Mouse (Mus musculus): Measurements from ENCODE around the gene Arhgef1. TPM values are rescaled to one million over a fixed set of nuclear protein-coding genes. Genes with fewer than 3 reads are reported as not detected.

Arhgef1 gene
- polyA plus RNA-seq (2015; fragmentation: Nextera tagmentation; extraction: Ambion mirVana), result 61.7 and 73.7 TPM in 2 replicates

GRCm38 (mm10) chr7:24902630-24903443 is at the start of gene Arhgef1:
TSS of gene Arhgef1 (plus strand) at chr7:24902912.
- no peak for ATAC-seq
- H3K9me3 ChIP-seq (ENCODE audit: control insufficient read depth, low read length), result no peaks in the 10 kb centered on the region

GRCm38 (mm10) chr7:24853233-24853563 is 49.5 kb upstream of the Arhgef1 start:
- Histone ChIP-seq H3K27ac (ENCODE audit: low read length) (no peak overlapping the region), H3K27me3 (replicated peaks; ENCODE audit: control insufficient read depth, insufficient read depth, low read length) (no peaks in the 10 kb centered on the region), H3K4me3 (replicated peaks; ENCODE audit: low read length) (no peak overlapping the region), H3K9ac (replicated peaks; ENCODE audit: low read depth, low read length) (no peak overlapping the region), H3K4me1 (replicated peaks; ENCODE audit: control insufficient read depth, insufficient read depth, low read length) (no peaks in the 10 kb centered on the region), H3K36me3 (ENCODE audit: control insufficient read depth, insufficient read depth) (no peaks in the 10 kb centered on the region), H3K9me3 (ENCODE audit: control insufficient read depth, low read length) (no peaks in the 10 kb centered on the region), H3K4me2 (ENCODE audit: low read length) (no peak overlapping the region)
- no peak for ATAC-seq

More at GRCm38 (mm10) chr7:24902630-24903443, at the start of gene Arhgef1:
- Histone ChIP-seq H3K36me3 (ENCODE audit: control insufficient read depth, insufficient read depth) (no peaks in the 10 kb centered on the region), H3K27me3 (replicated peaks; ENCODE audit: control insufficient read depth, insufficient read depth, low read length) (no peaks in the 10 kb centered on the region), H3K9ac (replicated peaks; ENCODE audit: low read depth, low read length) (peak within 1 kb of the TSS; percentile 85), H3K4me1 (replicated peaks; ENCODE audit: control insufficient read depth, insufficient read depth, low read length) (peaks cover 32% of the 10 kb centered on the region), H3K27ac (ENCODE audit: low read length) (peak within 1 kb of the TSS; percentile 53), H3K4me3 (replicated peaks; ENCODE audit: low read length) (peak within 1 kb of the TSS; percentile 68), H3K4me2 (ENCODE audit: low read length) (peak within 1 kb of the TSS; percentile 63)
- 9% methylated on average over 39 of the region's 68 CpGs for WGBS

DNA sequence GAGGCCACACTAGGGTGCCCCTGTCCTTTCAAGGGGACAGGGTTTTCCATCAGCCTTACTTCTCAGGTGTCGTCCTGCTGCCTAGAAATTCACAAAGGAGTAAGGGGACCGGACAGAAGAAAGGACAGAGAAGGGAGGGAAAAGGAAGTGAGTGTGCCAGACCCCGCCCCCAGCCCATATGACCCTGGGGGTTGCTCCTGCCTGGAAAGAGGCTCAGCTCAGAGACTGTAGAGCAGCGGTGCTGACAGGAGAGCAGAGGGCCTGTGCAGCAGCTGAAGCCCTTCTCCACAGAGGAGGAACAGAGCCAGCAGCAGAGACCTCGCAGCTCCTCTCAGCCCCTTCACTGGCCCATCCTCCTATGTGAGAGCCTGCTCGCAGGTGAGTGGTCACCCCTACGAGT is 49.0 kb upstream of the Arhgef1 start:
- H3K27ac ChIP-seq (ENCODE audit: low read length), result no peak overlapping the region
- H3K4me1 ChIP-seq (replicated peaks; ENCODE audit: control insufficient read depth, insufficient read depth, low read length), result no peaks in the 10 kb centered on the region
- H3K36me3 ChIP-seq (ENCODE audit: control insufficient read depth, insufficient read depth), result no peaks in the 10 kb centered on the region
- H3K4me3 ChIP-seq (replicated peaks; ENCODE audit: low read length), result no peak overlapping the region
- no peaks in the 10 kb centered on the region for H3K9me3 ChIP-seq (ENCODE audit: control insufficient read depth, low read length)
- 55% methylated on average over 7 of the region's 7 CpGs for WGBS
- no peaks in the 10 kb centered on the region for H3K27me3 ChIP-seq (replicated peaks; ENCODE audit: control insufficient read depth, insufficient read depth, low read length)
- no peak overlapping the region for H3K9ac ChIP-seq (replicated peaks; ENCODE audit: low read depth, low read length)
- H3K4me2 ChIP-seq (ENCODE audit: low read length), result no peak overlapping the region
- no peak for ATAC-seq

- Histone ChIP-seq H3K4me1 (replicated peaks; ENCODE audit: control insufficient read depth, insufficient read depth, low read length) (no peaks in the 10 kb centered on the region), H3K4me3 (replicated peaks; ENCODE audit: low read length) (no peak overlapping the region), H3K4me2 (ENCODE audit: low read length) (no peak overlapping the region), H3K9me3 (ENCODE audit: control insufficient read depth, low read length) (no peaks in the 10 kb centered on the region), H3K27me3 (replicated peaks; ENCODE audit: control insufficient read depth, insufficient read depth, low read length) (no peaks in the 10 kb centered on the region), H3K36me3 (ENCODE audit: control insufficient read depth, insufficient read depth) (no peaks in the 10 kb centered on the region), H3K9ac (replicated peaks; ENCODE audit: low read depth, low read length) (no peak overlapping the region), H3K27ac (ENCODE audit: low read length) (no peak overlapping the region)
- WGBS, result 25% methylated on average over 6 of the region's 6 CpGs
- ATAC-seq, result no peak
These were observed 46.1 kb upstream of the Arhgef1 start for GRCm38 (mm10) chr7:24856460-24857120.

DNA sequence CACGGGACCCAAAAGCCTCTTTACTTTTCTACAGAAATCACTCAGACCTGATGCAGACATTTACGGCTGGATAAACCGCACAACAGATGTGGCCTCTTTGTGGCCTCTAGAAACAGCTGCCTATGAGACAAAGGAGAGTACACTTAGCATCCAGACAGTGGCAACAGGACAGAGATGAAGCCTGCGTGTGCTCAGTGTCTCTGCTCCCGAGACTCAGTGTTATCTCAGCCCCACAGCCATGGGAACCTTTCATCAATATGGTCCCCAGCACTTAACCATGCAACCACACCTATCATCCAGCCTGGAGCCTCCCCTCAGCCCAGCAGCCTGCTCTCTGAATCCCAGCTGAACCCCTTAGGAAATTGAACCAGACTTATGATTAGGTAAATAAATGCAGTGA is 43.5 kb upstream of the Arhgef1 start:
- no peak for ATAC-seq
- WGBS, result 75% methylated on average over 5 of the region's 5 CpGs

GRCm38 (mm10) chr7:24861913-24862312 is 40.8 kb upstream of the Arhgef1 start, which contains the start of gene Gm9844:
TSS of gene Gm9844 (plus strand) at chr7:24862213.
- H3K4me2 ChIP-seq (ENCODE audit: low read length), result no peak within 1 kb of the TSS
- WGBS, result 91% methylated on average over 7 of the region's 7 CpGs
- no peak within 1 kb of the TSS for H3K4me3 ChIP-seq (replicated peaks; ENCODE audit: low read length)
- H3K9ac ChIP-seq (replicated peaks; ENCODE audit: low read depth, low read length), result no peak within 1 kb of the TSS
- no peaks in the 10 kb centered on the region for H3K9me3 ChIP-seq (ENCODE audit: control insufficient read depth, low read length)
- no peaks in the 10 kb centered on the region for H3K27me3 ChIP-seq (replicated peaks; ENCODE audit: control insufficient read depth, insufficient read depth, low read length)
- H3K4me1 ChIP-seq (replicated peaks; ENCODE audit: control insufficient read depth, insufficient read depth, low read length), result no peaks in the 10 kb centered on the region
- ATAC-seq, result no peak
- H3K27ac ChIP-seq (ENCODE audit: low read length), result no peak within 1 kb of the TSS
- H3K36me3 ChIP-seq (ENCODE audit: control insufficient read depth, insufficient read depth), result no peaks in the 10 kb centered on the region

More for the DNA sequence above, 43.5 kb upstream of the Arhgef1 start:
- Histone ChIP-seq H3K4me2 (ENCODE audit: low read length) (no peak overlapping the region), H3K27me3 (replicated peaks; ENCODE audit: control insufficient read depth, insufficient read depth, low read length) (no peaks in the 10 kb centered on the region), H3K27ac (ENCODE audit: low read length) (no peak overlapping the region), H3K9ac (replicated peaks; ENCODE audit: low read depth, low read length) (no peak overlapping the region), H3K4me1 (replicated peaks; ENCODE audit: control insufficient read depth, insufficient read depth, low read length) (no peaks in the 10 kb centered on the region), H3K4me3 (replicated peaks; ENCODE audit: low read length) (no peak overlapping the region), H3K36me3 (ENCODE audit: control insufficient read depth, insufficient read depth) (no peaks in the 10 kb centered on the region), H3K9me3 (ENCODE audit: control insufficient read depth, low read length) (no peaks in the 10 kb centered on the region)

DNA sequence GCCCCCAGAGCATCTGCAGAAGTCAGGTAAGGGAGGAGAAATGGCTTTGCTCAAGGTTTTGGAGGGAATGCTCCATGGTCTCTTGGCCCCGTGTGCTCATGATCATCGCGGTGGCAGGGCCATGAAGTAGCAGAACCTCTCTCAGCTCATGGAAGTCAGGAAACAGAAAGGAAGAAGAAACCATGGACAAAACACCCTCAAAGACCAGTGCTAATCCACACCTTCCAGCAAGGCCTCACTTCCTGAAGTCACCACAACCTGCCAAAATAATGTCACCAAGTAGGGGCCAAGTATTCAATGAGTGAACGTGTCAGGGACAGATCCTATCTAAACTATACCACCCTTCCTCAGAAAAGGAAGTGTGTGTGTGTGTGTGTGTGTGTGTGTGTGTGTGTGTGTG is 39.9 kb upstream of the Arhgef1 start:
- Histone ChIP-seq H3K27me3 (replicated peaks; ENCODE audit: control insufficient read depth, insufficient read depth, low read length) (no peaks in the 10 kb centered on the region), H3K4me3 (replicated peaks; ENCODE audit: low read length) (no peak overlapping the region), H3K36me3 (ENCODE audit: control insufficient read depth, insufficient read depth) (no peaks in the 10 kb centered on the region), H3K4me1 (replicated peaks; ENCODE audit: control insufficient read depth, insufficient read depth, low read length) (no peaks in the 10 kb centered on the region), H3K9ac (replicated peaks; ENCODE audit: low read depth, low read length) (no peak overlapping the region), H3K9me3 (ENCODE audit: control insufficient read depth, low read length) (no peaks in the 10 kb centered on the region), H3K4me2 (ENCODE audit: low read length) (no peak overlapping the region), H3K27ac (ENCODE audit: low read length) (no peak overlapping the region)
- WGBS, result 87% methylated on average over 4 of the region's 4 CpGs
- no peak for ATAC-seq

DNA sequence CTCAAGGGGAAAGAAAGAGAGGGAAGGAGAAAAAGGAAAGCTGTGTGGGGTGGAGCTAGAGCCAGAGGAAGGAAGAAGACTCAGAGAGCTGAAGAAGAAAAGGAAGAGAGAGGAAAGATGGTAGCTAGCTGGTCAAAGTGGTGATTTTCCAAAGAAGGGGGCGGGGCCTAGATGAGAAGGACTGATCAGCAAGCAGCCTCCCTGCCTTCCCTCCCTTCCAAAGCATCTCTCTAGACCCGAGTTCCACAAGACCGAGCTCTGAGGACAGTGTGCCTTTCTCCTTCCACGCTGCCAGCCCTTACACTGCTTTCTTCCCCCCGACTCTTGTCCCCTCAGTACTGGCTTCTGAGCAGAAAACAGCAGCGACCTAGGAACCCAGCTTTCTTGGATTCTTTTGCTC is 38.6 kb upstream of the Arhgef1 start:
- H3K4me3 ChIP-seq (replicated peaks; ENCODE audit: low read length), result no peak overlapping the region
- no peak overlapping the region for H3K4me2 ChIP-seq (ENCODE audit: low read length)
- H3K9me3 ChIP-seq (ENCODE audit: control insufficient read depth, low read length), result no peaks in the 10 kb centered on the region
- no peaks in the 10 kb centered on the region for H3K27me3 ChIP-seq (replicated peaks; ENCODE audit: control insufficient read depth, insufficient read depth, low read length)
- WGBS, result 28% methylated on average over 6 of the region's 6 CpGs
- no peak overlapping the region for H3K27ac ChIP-seq (ENCODE audit: low read length)
- H3K9ac ChIP-seq (replicated peaks; ENCODE audit: low read depth, low read length), result 0 out of 2 replicates have a peak overlapping the region, but pooled peaks have one; percentile 13
- H3K4me1 ChIP-seq (replicated peaks; ENCODE audit: control insufficient read depth, insufficient read depth, low read length), result no peaks in the 10 kb centered on the region; the same call in 1 of the 2 replicates
- H3K36me3 ChIP-seq (ENCODE audit: control insufficient read depth, insufficient read depth), result no peaks in the 10 kb centered on the region
- ATAC-seq, result no peak

DNA sequence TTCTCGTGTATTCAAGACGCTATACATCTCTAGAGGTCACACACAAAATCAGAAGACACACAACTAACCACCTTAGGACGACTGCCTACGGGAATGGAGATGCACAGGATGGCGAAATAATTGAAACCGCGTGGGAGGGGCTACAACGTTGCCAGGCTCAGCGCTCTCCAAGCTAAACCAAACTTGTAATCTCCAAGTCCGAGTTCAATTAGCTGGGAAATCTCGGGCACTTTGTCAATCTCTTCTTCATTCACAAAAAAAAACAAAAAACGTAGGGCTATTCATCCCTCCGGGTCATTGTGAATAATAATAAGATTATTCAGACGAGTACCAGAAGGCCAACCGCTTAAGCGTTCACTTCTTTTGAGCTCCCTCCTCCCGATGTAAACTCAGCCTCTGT is 33.6 kb upstream of the Arhgef1 start:
- Histone ChIP-seq H3K4me3 (replicated peaks; ENCODE audit: low read length) (no peak overlapping the region), H3K36me3 (ENCODE audit: control insufficient read depth, insufficient read depth) (no peaks in the 10 kb centered on the region), H3K9me3 (ENCODE audit: control insufficient read depth, low read length) (no peaks in the 10 kb centered on the region), H3K4me1 (replicated peaks; ENCODE audit: control insufficient read depth, insufficient read depth, low read length) (peaks cover 2% of the 10 kb centered on the region; the same call in 1 of the 2 replicates), H3K4me2 (ENCODE audit: low read length) (no peak overlapping the region), H3K27me3 (replicated peaks; ENCODE audit: control insufficient read depth, insufficient read depth, low read length) (no peaks in the 10 kb centered on the region), H3K9ac (replicated peaks; ENCODE audit: low read depth, low read length) (no peak overlapping the region), H3K27ac (ENCODE audit: low read length) (no peak overlapping the region)
- no peak for ATAC-seq
- WGBS, result 20% methylated on average over 17 of the region's 17 CpGs

Measured in forebrain, embryonic 16.5 days (tissue).